Mouse (Mus musculus): ENCODE data around the gene Birc6. TPM values are rescaled to one million over a fixed set of nuclear protein-coding genes. Genes with fewer than 3 reads are reported as not detected.
A peak's percentile ranks its signal among the peaks of the same experiment; 100 is the strongest.

Birc6 gene
- polyA plus RNA-seq, 1 experiment from 2014 or later: 98.9 TPM

DNA sequence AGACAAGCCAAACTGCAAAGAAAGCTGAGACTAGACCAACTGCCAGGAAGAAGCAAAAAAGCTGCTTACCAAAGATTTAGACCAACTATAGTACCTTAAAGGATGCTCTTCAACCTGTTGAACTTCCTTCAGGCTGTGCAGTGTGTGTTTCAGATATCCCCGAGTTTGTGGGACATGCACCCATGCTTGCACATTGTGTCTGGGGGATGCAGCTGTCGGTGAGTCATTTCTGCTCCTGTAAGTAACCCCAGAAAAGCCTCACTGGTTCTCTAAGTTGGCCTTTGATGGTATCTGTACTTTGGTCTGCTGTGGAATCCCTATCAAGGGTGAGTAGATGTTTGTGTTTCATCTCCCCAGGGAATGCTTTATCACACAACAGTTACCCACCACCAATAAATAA lies 15.8 kb upstream of the Birc6 start:
- DNase-seq (ENCODE audit: low spot score): no peak
- H3K9me3 ChIP-seq (ENCODE audit: control insufficient read depth, low read length): no peaks in the 10 kb centered on the region
- 85% methylated on average over 2 of the region's 2 CpGs for WGBS
- H3K4me2 ChIP-seq (replicated peaks): no peak overlapping the region
- H3K4me1 ChIP-seq (replicated peaks; ENCODE audit: control insufficient read depth, insufficient read depth, low read length): no peaks in the 10 kb centered on the region
- H3K9ac ChIP-seq: no peak overlapping the region
- H3K4me3 ChIP-seq (replicated peaks; ENCODE audit: low read length): no peak overlapping the region
- H3K36me3 ChIP-seq (replicated peaks; ENCODE audit: control insufficient read depth, insufficient read depth): no peaks in the 10 kb centered on the region
- no peak overlapping the region for H3K27ac ChIP-seq
- no peaks in the 10 kb centered on the region for H3K27me3 ChIP-seq (ENCODE audit: control insufficient read depth, insufficient read depth, low read length)
- ATAC-seq (ENCODE audit: low FRiP score): no peak

DNA sequence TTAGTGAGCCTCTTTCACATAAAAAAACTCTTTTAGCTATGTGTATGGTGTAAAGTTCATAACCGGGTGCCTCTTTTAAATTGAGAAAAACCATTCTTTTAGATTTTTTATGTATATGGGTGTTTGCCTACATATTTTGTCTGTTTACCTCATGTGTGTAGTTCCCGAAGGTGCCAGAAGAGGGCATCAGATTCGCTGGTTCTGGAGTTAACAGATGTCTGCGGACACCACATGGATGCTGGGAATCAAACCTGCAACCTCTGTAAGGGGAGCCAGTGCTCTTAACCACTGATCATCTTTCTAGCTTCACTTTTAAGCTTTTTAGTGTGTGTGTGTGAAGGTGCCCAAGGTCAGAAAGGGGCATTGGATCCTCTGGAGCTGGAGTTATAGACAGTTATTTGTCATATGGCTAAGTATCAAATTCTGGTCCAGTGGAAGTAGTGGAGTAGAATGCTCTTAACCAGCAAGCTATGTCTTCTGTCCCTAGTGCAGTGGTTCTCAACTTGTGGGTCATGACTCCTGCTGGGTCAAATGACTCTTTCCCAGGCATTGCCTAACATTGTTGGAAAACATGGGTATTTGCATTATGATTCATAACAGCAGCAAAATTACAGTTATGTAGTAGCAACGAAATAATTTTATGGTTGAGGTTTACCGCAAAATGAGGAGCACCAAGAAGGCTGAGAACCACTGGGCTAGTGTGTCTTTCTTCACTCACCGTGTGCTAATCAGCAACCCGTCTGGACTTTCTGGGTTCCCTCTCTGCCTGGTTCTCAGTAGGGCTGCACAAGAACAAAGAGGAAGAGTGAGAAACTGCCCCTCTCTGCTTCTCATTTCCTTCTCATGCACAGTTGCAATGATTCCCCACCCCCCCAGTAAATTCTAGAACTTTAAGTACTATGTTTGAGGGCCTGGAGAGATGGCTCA lies 5.0 kb upstream of the Birc6 start:
- no peak for DNase-seq (ENCODE audit: low spot score)
- H3K9me3 ChIP-seq (ENCODE audit: control insufficient read depth, low read length): no peaks in the 10 kb centered on the region
- ATAC-seq (ENCODE audit: low FRiP score): no peak
- H3K4me1 ChIP-seq (replicated peaks; ENCODE audit: control insufficient read depth, insufficient read depth, low read length): peaks cover 11% of the 10 kb centered on the region
- no peak overlapping the region for H3K4me3 ChIP-seq (replicated peaks; ENCODE audit: low read length)
- no peak overlapping the region for H3K4me2 ChIP-seq (replicated peaks)
- H3K9ac ChIP-seq: no peak overlapping the region
- WGBS: 86% methylated on average over 8 of the region's 8 CpGs
- no peak overlapping the region for H3K27ac ChIP-seq
- no peaks in the 10 kb centered on the region for H3K27me3 ChIP-seq (ENCODE audit: control insufficient read depth, insufficient read depth, low read length)
- H3K36me3 ChIP-seq (replicated peaks; ENCODE audit: control insufficient read depth, insufficient read depth): no peaks in the 10 kb centered on the region

DNA sequence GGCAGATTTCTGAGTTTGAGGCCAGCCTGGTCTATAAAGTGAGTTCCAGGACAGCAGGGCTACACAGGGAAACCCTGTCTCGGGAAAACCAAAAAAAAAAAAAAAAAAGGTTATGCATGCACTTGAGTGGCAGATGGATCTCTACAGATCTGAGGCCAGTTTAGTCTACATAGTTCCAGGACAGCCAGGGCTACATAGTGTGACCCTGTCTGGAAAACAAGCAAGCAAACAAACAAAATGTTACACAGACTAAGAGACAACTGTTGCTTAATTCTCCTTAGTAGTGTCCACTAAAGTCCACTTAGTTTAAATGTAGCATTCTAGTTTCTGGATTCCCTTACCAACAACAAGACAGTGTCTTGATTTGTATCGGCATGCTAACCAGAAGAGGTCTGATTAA lies 2.0 kb upstream of the Birc6 start:
- Histone ChIP-seq H3K4me2 (replicated peaks) (no peak overlapping the region), H3K27ac (no peak overlapping the region), H3K36me3 (replicated peaks; ENCODE audit: control insufficient read depth, insufficient read depth) (no peaks in the 10 kb centered on the region), H3K27me3 (ENCODE audit: control insufficient read depth, insufficient read depth, low read length) (no peaks in the 10 kb centered on the region), H3K9me3 (ENCODE audit: control insufficient read depth, low read length) (no peaks in the 10 kb centered on the region), H3K4me3 (replicated peaks; ENCODE audit: low read length) (no peak overlapping the region), H3K9ac (no peak overlapping the region), H3K4me1 (replicated peaks; ENCODE audit: control insufficient read depth, insufficient read depth, low read length) (peaks cover 27% of the 10 kb centered on the region)
- WGBS: 97% methylated on average over 2 of the region's 2 CpGs
- no peak for DNase-seq (ENCODE audit: low spot score)
- ATAC-seq (ENCODE audit: low FRiP score): no peak

- Histone ChIP-seq H3K4me3 (replicated peaks; ENCODE audit: low read length) (peak overlapping the region; percentile 97), H3K27me3 (ENCODE audit: control insufficient read depth, insufficient read depth, low read length) (no peaks in the 10 kb centered on the region), H3K9ac (peak overlapping the region; percentile 71), H3K36me3 (replicated peaks; ENCODE audit: control insufficient read depth, insufficient read depth) (no peaks in the 10 kb centered on the region), H3K9me3 (ENCODE audit: control insufficient read depth, low read length) (no peaks in the 10 kb centered on the region), H3K27ac (peak overlapping the region; percentile 97), H3K4me2 (replicated peaks) (peak overlapping the region; percentile 58), H3K4me1 (replicated peaks; ENCODE audit: control insufficient read depth, insufficient read depth, low read length) (peaks cover 27% of the 10 kb centered on the region)
- 88% methylated on average over 9 of the region's 9 CpGs for WGBS
- DNase-seq (ENCODE audit: low spot score) (no peak), ATAC-seq (ENCODE audit: low FRiP score) (no peak)
These were observed 1.1 kb upstream of the Birc6 start for GRCm38 (mm10) chr17:74526806-74527653.

DNA sequence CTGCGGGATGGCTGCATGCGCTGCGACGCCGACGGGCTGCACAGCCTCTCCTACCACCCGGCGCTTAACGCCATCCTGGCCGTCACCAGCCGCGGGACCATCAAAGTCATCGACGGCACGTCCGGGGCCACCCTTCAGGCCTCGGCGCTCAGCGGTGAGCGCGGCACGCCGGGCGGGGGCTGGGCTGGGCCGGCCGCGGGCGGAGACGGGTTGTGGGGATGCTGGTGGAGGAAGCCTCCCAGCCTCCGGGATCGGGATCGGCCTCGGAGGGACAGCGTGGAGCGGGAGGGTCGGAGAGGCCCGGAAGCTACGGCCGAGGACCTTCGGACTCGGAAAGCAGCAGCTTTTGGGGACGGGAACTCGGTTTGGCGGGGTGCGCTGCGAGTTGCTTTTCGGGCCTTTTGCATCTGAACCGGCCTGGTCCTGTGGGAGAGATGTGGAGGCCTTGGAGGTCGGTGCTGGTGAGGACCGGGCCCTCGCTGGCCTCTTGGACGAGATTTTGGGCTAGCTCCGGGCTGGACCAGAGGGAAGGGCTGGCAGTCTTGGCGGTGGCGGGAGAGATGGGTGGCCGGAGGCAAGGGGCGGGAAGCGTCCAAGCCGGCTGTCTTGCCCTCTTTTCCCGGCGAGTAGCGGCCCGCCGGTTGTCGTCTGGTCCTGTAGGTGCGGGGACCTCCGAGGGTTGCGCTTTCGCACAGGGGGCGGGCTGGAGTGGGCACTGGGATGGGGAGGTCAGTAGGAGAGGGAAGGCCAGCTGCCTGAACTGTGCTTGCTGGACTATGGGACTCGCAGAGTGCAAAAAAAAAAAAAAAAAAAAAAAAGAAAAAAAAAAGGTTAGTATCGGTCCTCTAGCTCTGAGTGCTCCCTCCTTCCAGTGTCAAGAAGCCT lies 795 bp downstream of the Birc6 start:
- DNase-seq (ENCODE audit: low spot score): no peak
- WGBS: under 1% methylated on average over 63 of the region's 72 CpGs
- H3K4me3 ChIP-seq (replicated peaks; ENCODE audit: low read length): peak overlapping the region; percentile 97
- peak overlapping the region; percentile 97 for H3K27ac ChIP-seq
- peak overlapping the region; percentile 84 for H3K4me2 ChIP-seq (replicated peaks)
- no peaks in the 10 kb centered on the region for H3K9me3 ChIP-seq (ENCODE audit: control insufficient read depth, low read length)
- H3K36me3 ChIP-seq (replicated peaks; ENCODE audit: control insufficient read depth, insufficient read depth): no peaks in the 10 kb centered on the region
- H3K27me3 ChIP-seq (ENCODE audit: control insufficient read depth, insufficient read depth, low read length): no peaks in the 10 kb centered on the region
- H3K9ac ChIP-seq: peak overlapping the region; percentile 98
- ATAC-seq (ENCODE audit: low FRiP score): peak; percentile 55
- H3K4me1 ChIP-seq (replicated peaks; ENCODE audit: control insufficient read depth, insufficient read depth, low read length): peaks cover 27% of the 10 kb centered on the region

DNA sequence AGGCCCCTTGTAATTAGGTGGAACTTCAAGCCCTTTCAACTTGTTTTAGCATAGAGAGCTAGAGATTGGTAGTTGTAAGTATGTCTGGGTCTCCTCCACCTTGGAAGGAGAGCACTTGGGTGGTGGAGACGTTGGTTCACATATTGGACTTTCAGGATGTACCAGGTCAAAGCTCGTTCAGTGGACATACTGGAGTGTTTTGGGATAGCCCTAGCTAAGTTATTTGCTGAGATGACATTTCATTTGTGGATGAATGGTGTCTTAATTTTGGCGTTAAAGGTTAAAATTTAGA lies 1.4 kb downstream of the Birc6 start:
- Histone ChIP-seq H3K27me3 (ENCODE audit: control insufficient read depth, insufficient read depth, low read length) (no peaks in the 10 kb centered on the region), H3K4me1 (replicated peaks; ENCODE audit: control insufficient read depth, insufficient read depth, low read length) (peaks cover 27% of the 10 kb centered on the region), H3K36me3 (replicated peaks; ENCODE audit: control insufficient read depth, insufficient read depth) (no peaks in the 10 kb centered on the region), H3K4me3 (replicated peaks; ENCODE audit: low read length) (peak overlapping the region; percentile 97), H3K4me2 (replicated peaks) (peak overlapping the region; percentile 84), H3K27ac (peak overlapping the region; percentile 97), H3K9ac (peak overlapping the region; percentile 98), H3K9me3 (ENCODE audit: control insufficient read depth, low read length) (no peaks in the 10 kb centered on the region)
- 20% methylated on average over 3 of the region's 3 CpGs for WGBS
- ATAC-seq (ENCODE audit: low FRiP score) (no peak), DNase-seq (ENCODE audit: low spot score) (no peak)

- 93% methylated on average over 4 of the region's 4 CpGs for WGBS
- no peak overlapping the region for H3K9ac ChIP-seq
- ATAC-seq (ENCODE audit: low FRiP score) (no peak), DNase-seq (ENCODE audit: low spot score) (no peak)
- peaks cover 9% of the 10 kb centered on the region for H3K4me1 ChIP-seq (replicated peaks; ENCODE audit: control insufficient read depth, insufficient read depth, low read length)
- no peak overlapping the region for H3K27ac ChIP-seq
- H3K4me2 ChIP-seq (replicated peaks): no peak overlapping the region
- H3K36me3 ChIP-seq (replicated peaks; ENCODE audit: control insufficient read depth, insufficient read depth): no peaks in the 10 kb centered on the region
- H3K27me3 ChIP-seq (ENCODE audit: control insufficient read depth, insufficient read depth, low read length): no peaks in the 10 kb centered on the region
- no peak overlapping the region for H3K4me3 ChIP-seq (replicated peaks; ENCODE audit: low read length)
- H3K9me3 ChIP-seq (ENCODE audit: control insufficient read depth, low read length): no peaks in the 10 kb centered on the region
These were observed 6.9 kb downstream of the Birc6 start for GRCm38 (mm10) chr17:74534971-74535370.

GRCm38 (mm10) chr17:74537526-74537925 lies 9.4 kb downstream of the Birc6 start:
- no peak for DNase-seq (ENCODE audit: low spot score)
- H3K4me3 ChIP-seq (replicated peaks; ENCODE audit: low read length): no peak overlapping the region
- H3K9me3 ChIP-seq (ENCODE audit: control insufficient read depth, low read length): no peaks in the 10 kb centered on the region
- no peaks in the 10 kb centered on the region for H3K4me1 ChIP-seq (replicated peaks; ENCODE audit: control insufficient read depth, insufficient read depth, low read length)
- H3K36me3 ChIP-seq (replicated peaks; ENCODE audit: control insufficient read depth, insufficient read depth): no peaks in the 10 kb centered on the region
- ATAC-seq (ENCODE audit: low FRiP score): no peak
- no peak overlapping the region for H3K4me2 ChIP-seq (replicated peaks)
- H3K27me3 ChIP-seq (ENCODE audit: control insufficient read depth, insufficient read depth, low read length): no peaks in the 10 kb centered on the region
- H3K27ac ChIP-seq: no peak overlapping the region
- no peak overlapping the region for H3K9ac ChIP-seq
- 81% methylated on average over 1 of the region's 1 CpGs for WGBS

DNA sequence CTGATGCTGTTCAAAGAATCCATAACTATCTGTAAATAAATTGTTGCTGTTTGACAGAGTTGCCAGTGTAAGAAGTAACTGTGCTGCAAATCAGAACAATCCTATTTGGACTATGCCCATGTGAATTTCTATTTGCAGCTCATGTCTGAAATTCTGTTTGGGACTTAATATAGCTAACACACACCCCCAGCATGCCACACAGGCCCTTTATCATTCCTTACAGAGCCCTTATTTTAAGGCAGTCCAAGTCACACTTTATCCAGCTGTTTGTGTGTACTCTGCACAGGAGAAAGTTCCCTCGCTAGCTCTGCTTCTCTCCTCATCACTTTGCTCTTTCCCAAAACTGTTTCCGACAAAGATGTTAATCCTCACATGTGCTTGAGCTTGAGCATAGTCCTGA lies 15.5 kb downstream of the Birc6 start:
- no peak for ATAC-seq (ENCODE audit: low FRiP score)

More for the DNA sequence above, 15.5 kb downstream of the Birc6 start:
- H3K4me1 ChIP-seq (replicated peaks; ENCODE audit: control insufficient read depth, insufficient read depth, low read length): no peaks in the 10 kb centered on the region
- no peak overlapping the region for H3K4me3 ChIP-seq (replicated peaks; ENCODE audit: low read length)
- no peak overlapping the region for H3K27ac ChIP-seq
- no peak for DNase-seq (ENCODE audit: low spot score)
- H3K36me3 ChIP-seq (replicated peaks; ENCODE audit: control insufficient read depth, insufficient read depth): peaks cover 23% of the 10 kb centered on the region
- H3K9me3 ChIP-seq (ENCODE audit: control insufficient read depth, low read length): no peaks in the 10 kb centered on the region
- 96% methylated on average over 2 of the region's 2 CpGs for WGBS
- no peak overlapping the region for H3K4me2 ChIP-seq (replicated peaks)
- H3K27me3 ChIP-seq (ENCODE audit: control insufficient read depth, insufficient read depth, low read length): no peaks in the 10 kb centered on the region
- no peak overlapping the region for H3K9ac ChIP-seq

Data from hindbrain, embryonic 14.5 days (tissue).